Mouse (Mus musculus): ENCODE measurements around the gene Mical3. TPM values are rescaled to one million over a fixed set of nuclear protein-coding genes. Genes with fewer than 3 reads are reported as not detected.

Gene Mical3
- polyA plus RNA-seq, 1 experiment = 42.4 TPM

- Histone ChIP-seq H3K27ac (replicated peaks; ENCODE audit: low read depth, low read length) (no peak overlapping the region), H3K4me1 (ENCODE audit: control insufficient read depth, insufficient read depth, insufficient read length, low read length) (peaks cover 10% of the 10 kb centered on the region), H3K4me3 (ENCODE audit: insufficient read depth, low read depth, low read length) (no peak overlapping the region)
These were observed 23.9 kb upstream of the Mical3 start for GRCm38 (mm10) chr6:121154451-121155300.

DNA sequence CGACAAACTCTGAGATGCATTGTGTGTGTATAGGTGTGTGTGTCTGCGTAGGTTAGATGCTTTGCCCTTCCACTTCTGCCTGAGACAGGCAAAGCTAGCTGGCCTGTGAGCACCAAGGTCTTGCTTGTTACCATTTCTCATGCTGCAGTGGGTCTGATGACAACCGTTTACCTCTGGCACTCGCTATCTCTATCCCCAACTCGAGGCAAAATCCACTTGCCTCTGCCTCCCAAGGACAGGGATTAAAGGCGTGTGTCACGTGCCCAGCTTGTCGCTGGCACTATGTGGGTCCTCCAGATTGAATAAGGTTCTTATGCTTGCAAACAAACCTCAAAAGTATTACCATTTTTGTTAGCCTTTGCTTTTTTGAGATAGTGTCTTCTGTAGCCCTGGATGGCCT is 22.4 kb upstream of the Mical3 start:
- no peak overlapping the region for H3K4me3 ChIP-seq (ENCODE audit: insufficient read depth, low read depth, low read length)
- H3K27ac ChIP-seq (replicated peaks; ENCODE audit: low read depth, low read length) = no peak overlapping the region
- peaks cover 17% of the 10 kb centered on the region for H3K4me1 ChIP-seq (ENCODE audit: control insufficient read depth, insufficient read depth, insufficient read length, low read length)

DNA sequence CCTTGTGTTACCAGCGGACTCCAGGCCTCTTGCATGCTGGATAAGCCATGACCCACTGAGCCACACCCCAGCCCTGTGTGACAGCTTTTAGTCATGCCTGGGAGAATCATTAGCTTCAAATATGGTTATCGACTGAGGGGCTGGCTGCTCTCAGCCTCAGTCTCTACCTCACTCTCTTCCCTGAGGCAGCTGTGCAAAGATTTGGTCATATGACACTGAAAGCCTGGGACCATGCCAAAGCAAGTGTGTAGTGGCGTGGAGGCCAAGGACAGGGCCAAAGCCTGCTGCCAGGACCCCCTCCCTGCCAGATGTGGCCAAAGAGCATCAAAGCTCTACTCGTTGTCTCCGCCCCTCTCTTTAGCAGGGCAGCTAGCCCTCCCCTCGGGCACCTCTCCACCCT is 20.9 kb upstream of the Mical3 start:
- Histone ChIP-seq H3K4me1 (ENCODE audit: control insufficient read depth, insufficient read depth, insufficient read length, low read length) (peaks cover 17% of the 10 kb centered on the region), H3K4me3 (ENCODE audit: insufficient read depth, low read depth, low read length) (no peak overlapping the region), H3K27ac (replicated peaks; ENCODE audit: low read depth, low read length) (peak overlapping the region; percentile 13)

DNA sequence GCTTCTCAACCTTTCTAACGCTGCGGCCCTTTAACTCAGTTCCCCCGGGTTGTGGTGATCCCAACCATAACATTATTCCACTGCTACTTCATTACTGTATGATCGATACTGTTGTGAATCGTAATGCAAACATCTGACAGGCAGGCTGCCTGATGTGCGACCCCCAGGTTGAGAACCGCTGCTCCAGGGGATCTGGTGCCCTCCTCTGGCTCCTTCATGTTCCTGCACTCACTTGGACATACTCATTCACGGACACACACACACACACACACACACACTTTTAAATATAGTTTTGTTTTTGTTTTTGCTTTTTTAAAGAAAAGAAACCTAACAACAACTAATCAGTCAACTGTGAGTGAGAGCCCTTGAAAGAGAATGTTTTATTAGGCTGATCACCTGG is 19.3 kb upstream of the Mical3 start:
- no peak overlapping the region for H3K27ac ChIP-seq (replicated peaks; ENCODE audit: low read depth, low read length)
- H3K4me3 ChIP-seq (ENCODE audit: insufficient read depth, low read depth, low read length) = no peak overlapping the region
- H3K4me1 ChIP-seq (ENCODE audit: control insufficient read depth, insufficient read depth, insufficient read length, low read length) = peaks cover 10% of the 10 kb centered on the region; the same call in 1 of the 2 replicates

DNA sequence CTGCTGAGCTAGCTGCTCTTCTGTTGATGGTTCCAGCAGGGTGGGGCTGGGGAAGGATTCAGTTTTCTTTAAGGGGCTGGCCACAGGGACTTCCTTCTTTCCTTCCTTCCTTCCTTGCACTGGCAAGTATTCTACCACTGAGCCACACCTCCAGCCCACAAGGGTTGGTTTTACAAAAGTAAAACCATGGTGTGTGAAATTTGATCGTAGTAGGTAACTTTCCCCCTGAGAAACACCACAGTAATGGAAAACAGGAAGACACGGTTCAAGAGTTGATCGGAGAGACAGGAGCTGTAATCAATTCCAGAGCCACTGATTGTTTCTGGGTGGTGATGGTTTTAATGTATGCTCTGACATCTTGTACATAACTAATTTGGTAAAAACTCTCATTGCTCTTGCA is 18.6 kb upstream of the Mical3 start:
- Histone ChIP-seq H3K4me3 (ENCODE audit: insufficient read depth, low read depth, low read length) (no peak overlapping the region), H3K4me1 (ENCODE audit: control insufficient read depth, insufficient read depth, insufficient read length, low read length) (peaks cover 10% of the 10 kb centered on the region), H3K27ac (replicated peaks; ENCODE audit: low read depth, low read length) (peak overlapping the region; percentile 24)

DNA sequence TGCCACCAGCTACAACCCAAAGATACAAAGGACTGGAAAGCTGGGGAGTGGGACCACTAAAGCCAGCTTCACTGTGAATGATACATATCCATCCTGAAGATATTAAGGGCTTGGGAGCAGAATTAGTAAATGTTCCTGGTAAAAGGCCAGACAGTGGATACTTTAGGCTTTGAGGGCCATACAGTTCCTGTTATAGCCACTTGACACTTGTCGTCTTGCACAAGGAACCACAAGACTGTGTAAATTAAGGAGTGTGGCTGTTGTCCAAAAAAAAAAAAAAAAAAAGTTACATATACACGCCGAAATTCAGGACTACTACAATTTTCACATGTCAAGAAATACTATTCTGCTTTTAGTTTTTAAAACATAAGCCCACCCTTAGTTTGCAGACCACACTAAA is 17.6 kb upstream of the Mical3 start:
- no peak overlapping the region for H3K4me3 ChIP-seq (ENCODE audit: insufficient read depth, low read depth, low read length)
- H3K27ac ChIP-seq (replicated peaks; ENCODE audit: low read depth, low read length) = no peak overlapping the region
- peaks cover 17% of the 10 kb centered on the region for H3K4me1 ChIP-seq (ENCODE audit: control insufficient read depth, insufficient read depth, insufficient read length, low read length)

DNA sequence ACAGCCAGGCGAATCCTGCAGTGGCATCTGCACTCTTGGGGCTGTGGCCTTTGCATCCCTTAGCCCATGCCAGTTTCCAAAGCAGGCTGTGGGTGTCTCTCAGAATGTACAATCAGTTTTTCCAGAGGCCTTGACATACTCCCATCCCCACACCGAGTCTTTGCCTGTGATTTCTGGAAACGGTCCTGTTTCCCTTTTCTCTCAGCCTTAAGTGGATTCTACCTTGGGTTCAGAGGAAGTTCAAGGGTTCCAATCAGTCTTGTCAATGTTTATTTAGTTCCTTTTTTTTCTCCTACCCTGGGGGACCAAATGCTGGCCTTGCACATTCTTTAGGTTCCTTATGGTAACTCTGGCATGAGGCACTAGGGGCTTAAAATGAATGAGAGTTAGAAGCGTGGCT is 16.0 kb upstream of the Mical3 start:
- Histone ChIP-seq H3K4me1 (ENCODE audit: control insufficient read depth, insufficient read depth, insufficient read length, low read length) (peaks cover 17% of the 10 kb centered on the region), H3K27ac (replicated peaks; ENCODE audit: low read depth, low read length) (no peak overlapping the region), H3K4me3 (ENCODE audit: insufficient read depth, low read depth, low read length) (no peak overlapping the region)

DNA sequence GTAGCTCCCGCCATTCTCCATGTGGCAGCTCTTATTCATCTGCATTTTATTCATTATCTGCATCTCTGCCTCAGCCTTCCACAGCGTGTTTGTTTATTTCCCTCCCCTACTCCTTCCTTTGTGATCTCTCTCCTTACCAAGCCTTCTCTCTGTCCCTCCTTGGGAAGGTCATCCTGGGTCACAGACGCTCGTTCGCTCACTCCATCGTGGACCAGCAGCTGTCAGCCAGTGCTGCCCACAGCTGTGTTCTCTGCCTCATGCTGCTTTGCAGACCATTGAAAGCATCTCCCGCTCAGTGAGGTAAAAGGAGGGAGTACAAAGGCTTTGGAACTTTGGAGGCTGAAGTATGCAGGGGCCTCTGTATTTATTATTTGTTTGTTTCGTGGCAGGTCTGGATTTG is 15.1 kb upstream of the Mical3 start:
- no peak overlapping the region for H3K27ac ChIP-seq (replicated peaks; ENCODE audit: low read depth, low read length)
- no peak overlapping the region for H3K4me3 ChIP-seq (ENCODE audit: insufficient read depth, low read depth, low read length)
- H3K4me1 ChIP-seq (ENCODE audit: control insufficient read depth, insufficient read depth, insufficient read length, low read length) = peaks cover 14% of the 10 kb centered on the region

GRCm38 (mm10) chr6:121145010-121145604 is 14.3 kb upstream of the Mical3 start:
- no peak overlapping the region for H3K4me3 ChIP-seq (ENCODE audit: insufficient read depth, low read depth, low read length)
- H3K27ac ChIP-seq (replicated peaks; ENCODE audit: low read depth, low read length) = peak overlapping the region; percentile 27; the same call in 1 of the 2 replicates
- H3K4me1 ChIP-seq (ENCODE audit: control insufficient read depth, insufficient read depth, insufficient read length, low read length) = peaks cover 14% of the 10 kb centered on the region

DNA sequence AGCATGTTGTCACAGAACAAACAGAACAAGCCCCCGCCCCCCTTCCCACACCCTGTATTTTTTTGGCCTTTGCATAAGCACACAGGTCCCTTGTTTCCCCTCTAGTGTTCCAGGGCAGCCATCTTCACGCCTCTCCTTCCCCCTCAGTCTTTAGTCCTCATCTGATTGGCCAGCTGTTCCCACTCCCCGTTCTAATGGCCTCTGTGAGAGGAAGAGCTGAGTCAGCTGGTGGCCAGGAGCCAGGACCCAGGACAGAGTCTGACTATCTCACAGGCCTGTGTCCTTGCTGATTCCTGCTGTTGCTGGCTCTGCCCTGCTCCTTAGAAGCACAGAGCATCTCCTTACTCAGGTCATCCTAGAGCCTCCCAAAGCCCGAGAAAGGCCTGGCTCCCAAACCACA is 13.3 kb upstream of the Mical3 start:
- Histone ChIP-seq H3K27ac (replicated peaks; ENCODE audit: low read depth, low read length) (peak overlapping the region; percentile 66), H3K4me3 (ENCODE audit: insufficient read depth, low read depth, low read length) (no peak overlapping the region), H3K4me1 (ENCODE audit: control insufficient read depth, insufficient read depth, insufficient read length, low read length) (peaks cover 10% of the 10 kb centered on the region; the same call in 1 of the 2 replicates)

- H3K27ac ChIP-seq (replicated peaks; ENCODE audit: low read depth, low read length) = peak overlapping the region; percentile 67
- H3K4me3 ChIP-seq (ENCODE audit: insufficient read depth, low read depth, low read length) = no peak overlapping the region
These were observed 12.6 kb upstream of the Mical3 start for GRCm38 (mm10) chr6:121143439-121143838.

DNA sequence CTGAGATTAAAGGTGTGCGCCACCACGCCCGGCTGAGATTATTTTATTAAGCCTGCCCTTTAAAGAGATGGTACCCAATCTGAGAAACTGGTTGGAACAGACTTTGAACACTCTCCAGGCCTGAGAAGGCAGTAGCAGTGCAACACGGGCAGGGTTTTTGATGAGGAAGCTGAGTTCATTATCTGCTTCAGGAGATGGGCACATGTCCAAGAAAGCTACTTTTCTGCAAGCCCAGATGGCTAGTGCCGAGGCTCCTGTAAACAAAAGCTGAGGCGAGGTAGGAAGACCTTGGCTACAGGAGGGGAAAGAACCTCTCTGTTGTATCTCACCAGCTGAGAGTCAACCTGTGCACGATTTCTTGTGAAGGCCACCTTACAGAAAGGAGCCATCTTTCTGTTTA is 11.5 kb upstream of the Mical3 start:
- Histone ChIP-seq H3K4me1 (ENCODE audit: control insufficient read depth, insufficient read depth, insufficient read length, low read length) (peaks cover 7% of the 10 kb centered on the region; the same call in 1 of the 2 replicates), H3K4me3 (ENCODE audit: insufficient read depth, low read depth, low read length) (no peak overlapping the region), H3K27ac (replicated peaks; ENCODE audit: low read depth, low read length) (no peak overlapping the region)

More at GRCm38 (mm10) chr6:121143439-121143838, 12.6 kb upstream of the Mical3 start:
- peaks cover 7% of the 10 kb centered on the region; the same call in 1 of the 2 replicates for H3K4me1 ChIP-seq (ENCODE audit: control insufficient read depth, insufficient read depth, insufficient read length, low read length)

DNA sequence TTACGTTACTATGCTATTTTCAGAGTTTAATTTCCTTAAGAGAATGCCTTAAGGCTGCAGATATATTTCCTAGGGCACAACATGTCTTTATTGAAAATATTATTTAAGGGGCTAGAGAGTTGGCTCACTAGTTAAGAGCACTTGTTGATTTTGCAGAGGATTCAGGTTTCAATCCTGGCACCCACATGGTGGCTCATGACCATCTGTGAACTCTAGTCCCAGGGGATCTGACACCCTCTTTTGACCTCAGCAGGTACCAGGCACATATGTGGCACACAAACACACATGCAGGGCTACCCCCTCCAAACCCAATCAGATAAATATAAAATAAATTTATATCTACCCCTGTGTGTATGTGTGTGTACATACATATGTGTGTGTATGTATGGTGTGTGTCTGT is 8.5 kb upstream of the Mical3 start:
- Histone ChIP-seq H3K4me3 (ENCODE audit: insufficient read depth, low read depth, low read length) (no peak overlapping the region), H3K27ac (replicated peaks; ENCODE audit: low read depth, low read length) (no peak overlapping the region), H3K4me1 (ENCODE audit: control insufficient read depth, insufficient read depth, insufficient read length, low read length) (peaks cover 6% of the 10 kb centered on the region; the same call in 1 of the 2 replicates)

GRCm38 (mm10) chr6:121138338-121139040 is 7.7 kb upstream of the Mical3 start:
- Histone ChIP-seq H3K4me1 (ENCODE audit: control insufficient read depth, insufficient read depth, insufficient read length, low read length) (no peaks in the 10 kb centered on the region), H3K4me3 (ENCODE audit: insufficient read depth, low read depth, low read length) (no peak overlapping the region), H3K27ac (replicated peaks; ENCODE audit: low read depth, low read length) (no peak overlapping the region)

- Histone ChIP-seq H3K4me3 (ENCODE audit: insufficient read depth, low read depth, low read length) (no peak overlapping the region), H3K4me1 (ENCODE audit: control insufficient read depth, insufficient read depth, insufficient read length, low read length) (no peaks in the 10 kb centered on the region), H3K27ac (replicated peaks; ENCODE audit: low read depth, low read length) (no peak overlapping the region)
These were observed 6.4 kb upstream of the Mical3 start for GRCm38 (mm10) chr6:121137222-121137621.
